Mouse (Mus musculus) forebrain, embryonic 11.5 days (tissue): ENCODE measurements at regions not wholly inside any gene's neighbourhood (a gene's known extent, or its start where the extent isn't known, plus 50 kb on each side); places are given as distances from the start of the nearest gene placed in this dataset.

Experiments
- ATAC-seq: fragments of 200-750 bp; cut with Nextera tagmentation; replicated peaks from 2 replicates; pipeline ENCODE4 v1.8.0; 2017; ENCODE audit warnings: moderate TSS enrichment; ENCODE audit not compliant: low FRiP score
- DNase-seq: peaks from one replicate; pipeline ENCODE4 v3.0.0-alpha.2; 2017; ENCODE audit warnings: low spot score
- H3K27ac ChIP-seq: fragments of 300-500 bp; sonication (generic); 2 replicates; pipeline ENCODE4 v1.5.1; 2014; ENCODE audit warnings: low read depth, low read length
- H3K27me3 ChIP-seq: fragments of 300-500 bp; sonication (generic); 2 replicates; pipeline ENCODE4 v1.6.1; 2014; ENCODE audit warnings: mild to moderate bottlenecking, low read length, mixed read lengths; ENCODE audit not compliant: control insufficient read depth, insufficient read depth
- H3K36me3 ChIP-seq: fragments of 300-500 bp; sonication (generic); 2 replicates; pipeline ENCODE4 v1.6.1; 2014; ENCODE audit warnings: mild to moderate bottlenecking, low read length, moderate library complexity, mixed read lengths; ENCODE audit not compliant: control insufficient read depth, insufficient read depth
- H3K4me1 ChIP-seq: fragments of 300-500 bp; sonication (generic); replicated peaks from 2 replicates; pipeline ENCODE4 v1.6.1; 2014; ENCODE audit warnings: low read length, mixed read lengths; ENCODE audit not compliant: control insufficient read depth, insufficient read depth
- H3K4me2 ChIP-seq: fragments of 300-500 bp; sonication (generic); 2 replicates; pipeline ENCODE4 v1.6.1; 2014; ENCODE audit warnings: low read depth, mild to moderate bottlenecking, low read length, moderate library complexity, mixed read lengths; ENCODE audit not compliant: severe bottlenecking
- H3K4me3 ChIP-seq: fragments of 300-500 bp; sonication (generic); 2 replicates; pipeline ENCODE4 v1.5.1; 2014; ENCODE audit warnings: low read depth, low read length
- H3K9ac ChIP-seq: fragments of 300-500 bp; sonication (generic); 2 replicates; pipeline ENCODE4 v1.6.1; 2014; ENCODE audit warnings: low read length
- H3K9me3 ChIP-seq: fragments of 300-500 bp; sonication (generic); 2 replicates; pipeline ENCODE4 v1.6.1; 2016; ENCODE audit warnings: low read length, mixed read lengths; ENCODE audit not compliant: control insufficient read depth
- WGBS: fragments of 180-500 bp; shearing (Covaris S2); extraction: QIAGEN DNeasy Blood & Tissue Kit; methylation state at CpG from one replicate; pipeline ENCODE4 v1.1.7; 2014; 5-methylcytosine and 5-hydroxymethylcytosine counted together

DNA sequence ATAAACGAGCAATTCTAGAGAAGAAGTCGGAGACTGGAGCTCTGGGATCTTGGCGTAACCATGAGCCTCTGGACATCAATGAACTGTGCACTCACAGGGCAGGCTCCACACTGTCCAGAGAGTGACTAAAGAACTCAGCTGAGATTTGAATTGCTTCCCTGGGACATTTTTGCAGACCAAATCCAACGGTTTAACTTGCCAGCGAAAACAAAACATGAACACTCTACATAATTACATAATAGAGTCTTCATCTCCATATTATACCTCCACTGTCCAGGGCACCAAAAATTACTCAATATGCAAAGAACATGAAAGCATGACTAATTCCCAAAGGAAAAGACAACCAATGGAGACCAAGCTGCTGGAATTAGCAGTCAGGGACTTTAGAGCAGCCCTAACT lies 119.9 kb upstream of the Mrps22 start:
- no peak overlapping the region for H3K9ac ChIP-seq
- DNase-seq (no peak), ATAC-seq (no peak)
- no peak overlapping the region for H3K27ac ChIP-seq
- no peaks in the 10 kb centered on the region for H3K9me3 ChIP-seq
- no peak overlapping the region for H3K4me2 ChIP-seq
- no peaks in the 10 kb centered on the region for H3K27me3 ChIP-seq
- no peak overlapping the region for H3K4me3 ChIP-seq
- WGBS = 88% methylated on average over 5 of the region's 5 CpGs
- no peaks in the 10 kb centered on the region for H3K4me1 ChIP-seq
- H3K36me3 ChIP-seq = no peaks in the 10 kb centered on the region

DNA sequence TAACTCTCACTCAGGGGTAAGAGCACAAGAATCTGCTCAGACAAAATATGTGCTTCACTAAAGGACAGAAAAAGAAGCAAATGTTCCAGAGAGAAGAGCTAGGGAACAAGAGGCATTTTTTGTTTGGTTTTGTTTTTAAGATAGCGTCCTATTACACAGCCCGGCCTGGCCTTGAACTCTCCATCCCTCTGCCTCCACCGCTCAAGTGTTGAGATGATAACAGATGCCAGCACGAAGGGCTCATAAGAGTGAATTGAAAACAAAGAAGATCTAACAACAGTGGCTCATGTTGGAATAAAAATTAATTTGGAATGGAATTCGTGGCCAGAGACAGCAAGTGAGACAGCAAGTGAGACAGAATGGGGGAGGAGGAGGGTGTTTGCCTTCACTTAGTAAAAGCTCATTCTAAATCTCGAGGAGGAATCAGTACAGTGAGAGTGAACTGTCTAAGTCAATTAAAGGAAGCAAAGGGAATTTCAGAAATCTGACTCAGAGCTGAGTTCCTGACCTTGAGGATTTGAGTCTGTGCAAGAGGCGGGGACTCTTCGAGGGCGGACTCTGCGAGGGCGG lies 116.3 kb upstream of the Mrps22 start:
- Histone ChIP-seq H3K36me3 (no peaks in the 10 kb centered on the region), H3K9me3 (no peaks in the 10 kb centered on the region), H3K4me3 (no peak overlapping the region), H3K27me3 (no peaks in the 10 kb centered on the region), H3K4me2 (no peak overlapping the region), H3K4me1 (no peaks in the 10 kb centered on the region), H3K9ac (no peak overlapping the region), H3K27ac (no peak overlapping the region)
- ATAC-seq (no peak), DNase-seq (no peak)
- WGBS = 79% methylated on average over 11 of the region's 11 CpGs

DNA sequence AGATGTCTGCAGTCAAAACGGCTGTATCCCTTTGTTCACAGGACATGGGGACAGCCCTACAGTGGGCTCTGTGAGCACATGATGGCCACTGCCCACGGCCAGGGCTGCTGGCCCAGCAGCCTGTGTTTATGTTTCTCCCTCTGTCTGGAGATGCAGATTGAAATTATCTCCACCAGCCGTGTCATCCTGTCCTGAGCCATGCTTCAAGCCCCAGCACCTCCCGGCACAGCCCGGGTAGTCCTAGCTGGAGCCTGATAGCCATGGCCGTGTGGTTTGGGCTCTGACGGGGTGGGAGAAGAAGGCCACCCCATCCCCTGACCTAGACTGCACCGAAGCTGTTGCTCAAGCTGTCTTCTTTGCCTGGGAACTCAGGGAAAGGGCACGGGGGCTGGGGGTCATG lies 113.2 kb upstream of the Mrps22 start:
- Histone ChIP-seq H3K4me1 (no peaks in the 10 kb centered on the region), H3K4me2 (no peak overlapping the region), H3K9me3 (no peaks in the 10 kb centered on the region), H3K36me3 (no peaks in the 10 kb centered on the region), H3K4me3 (no peak overlapping the region), H3K9ac (no peak overlapping the region), H3K27me3 (no peaks in the 10 kb centered on the region), H3K27ac (no peak overlapping the region)
- WGBS = 92% methylated on average over 9 of the region's 9 CpGs
- DNase-seq = no peak
- ATAC-seq = no peak

DNA sequence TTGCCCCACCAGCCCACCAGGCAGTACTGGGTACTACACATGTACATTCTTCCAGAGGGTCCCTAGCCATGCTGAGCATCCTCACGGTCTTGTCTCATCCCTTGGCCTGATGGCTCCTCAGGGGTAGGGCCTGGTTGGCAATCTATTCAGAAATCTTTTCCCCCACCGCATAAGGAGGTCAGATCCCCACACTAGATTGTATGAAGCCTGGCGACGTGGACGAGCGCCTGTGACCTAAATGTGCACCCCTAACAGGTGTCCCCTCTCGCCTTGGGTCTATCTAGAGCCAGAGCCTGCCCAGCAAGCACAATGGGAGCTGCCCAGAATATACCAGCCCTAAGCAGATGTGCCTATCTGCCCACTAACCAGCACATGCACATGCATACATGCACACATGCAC lies 111.4 kb upstream of the Mrps22 start:
- Histone ChIP-seq H3K4me1 (no peaks in the 10 kb centered on the region), H3K9ac (no peak overlapping the region), H3K27me3 (no peaks in the 10 kb centered on the region), H3K27ac (no peak overlapping the region), H3K9me3 (no peaks in the 10 kb centered on the region), H3K36me3 (no peaks in the 10 kb centered on the region), H3K4me3 (no peak overlapping the region), H3K4me2 (no peak overlapping the region)
- no peak for DNase-seq
- WGBS = 87% methylated on average over 7 of the region's 7 CpGs
- no peak for ATAC-seq

DNA sequence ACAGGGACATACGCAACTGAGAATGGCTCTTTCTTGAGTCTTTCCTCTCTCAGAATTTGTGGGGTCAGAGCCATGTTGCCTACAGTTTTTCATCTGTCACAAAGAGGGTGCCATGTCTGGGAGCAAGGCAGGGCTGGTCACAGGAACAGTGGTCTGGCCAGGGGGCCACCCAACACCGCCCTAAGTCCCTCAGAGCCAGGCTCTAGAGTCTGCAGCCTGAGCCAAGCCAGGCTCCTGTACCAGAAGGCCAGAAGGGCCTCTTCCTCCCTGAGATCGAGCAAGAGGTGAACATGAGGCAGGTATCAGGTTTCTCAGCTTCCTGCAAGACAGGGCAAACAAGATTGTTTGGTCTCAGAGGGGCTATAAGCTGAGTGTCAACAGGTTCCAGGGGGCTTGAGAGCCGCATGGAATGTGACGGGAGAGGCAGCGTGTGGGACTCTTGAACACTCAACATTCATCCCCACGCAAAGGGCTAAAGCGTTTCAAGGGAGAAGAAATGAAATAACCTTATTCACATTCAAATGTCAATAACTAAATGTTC lies 110.6 kb upstream of the Mrps22 start:
- H3K4me1 ChIP-seq = no peaks in the 10 kb centered on the region
- no peaks in the 10 kb centered on the region for H3K9me3 ChIP-seq
- H3K27me3 ChIP-seq = no peaks in the 10 kb centered on the region
- no peak for ATAC-seq
- DNase-seq = no peak
- no peak overlapping the region for H3K27ac ChIP-seq
- no peak overlapping the region for H3K4me2 ChIP-seq
- H3K36me3 ChIP-seq = no peaks in the 10 kb centered on the region
- WGBS = 87% methylated on average over 8 of the region's 8 CpGs
- H3K9ac ChIP-seq = no peak overlapping the region
- no peak overlapping the region for H3K4me3 ChIP-seq

DNA sequence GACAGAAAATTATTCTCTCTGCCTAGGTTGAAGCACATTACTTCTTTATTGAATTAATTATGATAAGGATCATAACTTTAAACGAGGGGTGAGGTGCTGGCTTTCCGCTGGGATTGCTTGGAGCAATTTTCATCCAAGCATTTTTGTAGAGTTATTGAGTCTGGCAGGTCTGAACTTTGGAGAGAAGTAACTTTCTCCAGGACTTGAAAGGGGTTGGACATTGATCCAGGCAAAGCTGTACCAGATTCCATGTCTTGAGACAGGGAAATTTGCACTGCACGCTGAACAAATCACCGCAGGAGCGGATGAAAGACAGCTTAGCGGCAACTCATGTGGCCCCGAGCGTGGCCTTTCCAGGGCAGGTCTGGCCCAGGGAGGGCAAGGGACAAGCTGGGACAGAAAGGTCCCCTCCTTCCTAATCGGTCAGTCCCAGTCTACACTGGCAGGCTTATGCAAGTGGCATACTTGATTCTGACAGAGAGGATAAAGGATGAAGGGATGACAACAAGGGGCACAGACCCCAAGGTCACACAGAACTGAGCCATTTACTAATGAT lies 108.8 kb upstream of the Mrps22 start:
- Histone ChIP-seq H3K9me3 (no peaks in the 10 kb centered on the region), H3K4me1 (no peaks in the 10 kb centered on the region), H3K4me2 (no peak overlapping the region), H3K27ac (no peak overlapping the region), H3K9ac (no peak overlapping the region), H3K36me3 (no peaks in the 10 kb centered on the region), H3K4me3 (no peak overlapping the region), H3K27me3 (no peaks in the 10 kb centered on the region)
- 66% methylated on average over 9 of the region's 9 CpGs for WGBS
- ATAC-seq (no peak), DNase-seq (no peak)

DNA sequence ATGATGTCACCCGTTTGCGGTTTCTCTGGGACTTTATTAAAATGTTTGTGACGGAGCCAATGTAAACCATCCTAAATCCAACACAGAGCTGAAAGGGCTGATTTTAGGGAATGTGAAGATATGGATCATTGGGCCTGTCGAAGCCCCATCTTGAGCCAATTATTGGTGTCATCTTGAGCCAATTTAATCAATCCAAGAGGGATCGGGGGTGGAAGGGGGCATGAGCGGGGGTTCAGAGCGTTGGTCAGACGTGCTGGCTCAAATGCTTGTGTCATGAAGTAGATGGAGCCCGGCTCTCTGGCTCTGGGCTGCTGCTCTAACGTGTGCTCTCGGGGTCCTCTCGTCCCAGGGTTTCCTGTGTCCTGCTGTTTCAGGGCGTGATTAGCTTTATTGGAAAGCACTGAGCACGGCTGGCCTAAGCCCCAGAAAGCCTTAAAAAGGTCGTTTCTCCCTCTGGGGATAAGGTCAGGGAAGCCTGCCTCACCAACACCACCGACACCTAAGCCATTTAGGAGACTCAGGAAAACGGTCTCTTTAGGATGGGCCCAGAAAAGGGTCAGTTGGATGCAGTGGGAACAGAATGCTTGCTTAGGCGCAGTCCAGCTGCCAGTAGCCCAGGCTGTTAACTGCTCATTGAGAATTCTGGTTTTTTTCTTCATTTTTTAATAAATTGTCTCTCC lies 106.7 kb upstream of the Mrps22 start:
- H3K9ac ChIP-seq = no peak overlapping the region
- H3K27ac ChIP-seq = no peak overlapping the region
- 48% methylated on average over 18 of the region's 18 CpGs for WGBS
- no peaks in the 10 kb centered on the region for H3K9me3 ChIP-seq
- no peaks in the 10 kb centered on the region for H3K36me3 ChIP-seq
- DNase-seq (no peak), ATAC-seq (no peak)
- no peak overlapping the region for H3K4me2 ChIP-seq
- H3K27me3 ChIP-seq = no peaks in the 10 kb centered on the region
- H3K4me1 ChIP-seq = no peaks in the 10 kb centered on the region
- no peak overlapping the region for H3K4me3 ChIP-seq

DNA sequence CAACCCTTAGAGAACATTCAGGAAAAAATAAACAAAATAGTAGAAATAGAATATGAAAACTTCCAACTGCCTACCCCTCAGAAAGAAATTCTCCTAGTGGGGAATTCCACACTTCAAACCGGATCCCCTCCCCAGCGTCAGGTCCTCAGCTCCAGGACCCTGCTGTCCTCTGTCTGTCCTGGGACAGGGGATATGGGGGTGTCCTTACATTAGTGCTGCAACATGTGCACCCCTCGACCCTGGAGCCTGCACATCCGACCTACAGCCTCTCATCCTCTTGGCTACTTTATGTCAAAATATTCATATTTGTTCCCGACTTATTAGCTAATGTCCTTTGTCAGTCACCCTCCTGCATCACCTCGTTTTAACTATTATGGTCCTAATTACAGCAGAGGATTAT lies 106.0 kb upstream of the Mrps22 start:
- 68% methylated on average over 6 of the region's 6 CpGs for WGBS

DNA sequence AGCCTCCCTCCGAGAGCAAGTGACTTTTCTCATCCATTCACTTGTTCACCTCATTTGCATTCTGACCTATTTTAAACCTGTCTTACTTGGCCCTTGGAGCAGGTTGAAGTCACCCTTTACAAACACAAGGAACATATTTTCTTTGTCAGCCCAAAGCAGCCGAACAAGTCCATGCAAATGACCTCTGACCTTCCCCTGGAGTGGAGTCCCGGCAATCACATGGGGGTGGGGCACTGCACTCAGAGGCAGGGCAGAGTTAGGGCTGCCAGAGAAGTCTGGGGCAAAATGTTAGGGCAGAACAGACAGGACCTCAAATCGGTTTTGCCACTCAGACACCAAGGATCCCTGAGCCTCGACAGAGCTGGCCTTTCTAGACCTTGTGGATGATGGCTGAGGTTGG lies 102.7 kb upstream of the Mrps22 start:
- no peak overlapping the region for H3K4me2 ChIP-seq
- H3K27me3 ChIP-seq = no peaks in the 10 kb centered on the region
- WGBS = 30% methylated on average over 5 of the region's 5 CpGs
- no peak overlapping the region for H3K27ac ChIP-seq
- DNase-seq (no peak), ATAC-seq (no peak)
- no peak overlapping the region for H3K9ac ChIP-seq
- no peaks in the 10 kb centered on the region for H3K4me1 ChIP-seq
- H3K4me3 ChIP-seq = no peak overlapping the region
- no peaks in the 10 kb centered on the region for H3K9me3 ChIP-seq
- no peaks in the 10 kb centered on the region for H3K36me3 ChIP-seq

More for the DNA sequence above, 106.0 kb upstream of the Mrps22 start:
- no peaks in the 10 kb centered on the region for H3K27me3 ChIP-seq
- ATAC-seq (no peak), DNase-seq (no peak)
- H3K9ac ChIP-seq = no peak overlapping the region
- H3K4me2 ChIP-seq = no peak overlapping the region
- H3K27ac ChIP-seq = no peak overlapping the region
- H3K4me1 ChIP-seq = no peaks in the 10 kb centered on the region
- no peaks in the 10 kb centered on the region for H3K36me3 ChIP-seq
- no peak overlapping the region for H3K4me3 ChIP-seq
- H3K9me3 ChIP-seq = no peaks in the 10 kb centered on the region
